Mouse (Mus musculus) forebrain, embryonic 13.5 days (tissue): ENCODE data around the gene Hist1h2bk. TPM values are rescaled to one million over a fixed set of nuclear protein-coding genes. Genes with fewer than 3 reads are reported as not detected.
"Not testable (repeated sequence)": the region's sequence is repeated elsewhere in the genome, so short reads cannot be mapped to it uniquely, and the experiment has no call there.

Experiments used
- ATAC-seq: fragments of 200-750 bp; cut with Nextera tagmentation; 2 replicates; pipeline ENCODE4 v1.8.0; 2017
- H3K27ac ChIP-seq: fragments of 300-500 bp; sonication (generic); 2 replicates; pipeline ENCODE4 v1.5.1; 2015; ENCODE audit warnings: inconsistent platforms, mild to moderate bottlenecking, moderate library complexity
- H3K27me3 ChIP-seq: fragments of 300-500 bp; sonication (generic); 2 replicates; pipeline ENCODE4 v1.6.1; 2015; ENCODE audit warnings: mild to moderate bottlenecking, inconsistent platforms
- H3K36me3 ChIP-seq: fragments of 300-500 bp; sonication (generic); 2 replicates; pipeline ENCODE4 v1.6.1; 2015; ENCODE audit warnings: mild to moderate bottlenecking, inconsistent platforms; ENCODE audit not compliant: poor library complexity, severe bottlenecking
- H3K4me1 ChIP-seq: fragments of 300-500 bp; sonication (generic); 2 replicates; pipeline ENCODE4 v1.6.1; 2015; ENCODE audit warnings: inconsistent platforms
- H3K4me2 ChIP-seq: fragments of 300-500 bp; sonication (generic); 2 replicates; pipeline ENCODE4 v1.6.1; 2015; ENCODE audit warnings: inconsistent platforms, mild to moderate bottlenecking, moderate library complexity
- H3K4me3 ChIP-seq: fragments of 300-500 bp; sonication (generic); 2 replicates; pipeline ENCODE4 v1.5.1; 2015; ENCODE audit warnings: mild to moderate bottlenecking, inconsistent platforms
- H3K9ac ChIP-seq: fragments of 300-500 bp; sonication (generic); 2 replicates; pipeline ENCODE4 v1.6.1; 2015; ENCODE audit warnings: mild to moderate bottlenecking, inconsistent platforms
- H3K9me3 ChIP-seq: fragments of 300-500 bp; sonication (generic); replicated peaks from 2 replicates; pipeline ENCODE4 v1.6.1; 2016; ENCODE audit warnings: inconsistent platforms
- WGBS: fragments of 180-500 bp; shearing (Covaris S2); methylation state at CpG from one replicate; pipeline ENCODE4 v1.1.7; 2015; 5-methylcytosine and 5-hydroxymethylcytosine counted together
- polyA plus RNA-seq: library from polyadenylated mRNA; unstranded; fragments of >200 nt; fragmentation: Nextera tagmentation; extraction: Ambion mirVana; gene quantifications from 2 replicates; pipeline ENCODE4 v1.2.1, GENCODE M21; 2015

The Hist1h2bk gene
- polyA plus RNA-seq, 1 experiment from 2014 or later = 7.5 TPM

DNA sequence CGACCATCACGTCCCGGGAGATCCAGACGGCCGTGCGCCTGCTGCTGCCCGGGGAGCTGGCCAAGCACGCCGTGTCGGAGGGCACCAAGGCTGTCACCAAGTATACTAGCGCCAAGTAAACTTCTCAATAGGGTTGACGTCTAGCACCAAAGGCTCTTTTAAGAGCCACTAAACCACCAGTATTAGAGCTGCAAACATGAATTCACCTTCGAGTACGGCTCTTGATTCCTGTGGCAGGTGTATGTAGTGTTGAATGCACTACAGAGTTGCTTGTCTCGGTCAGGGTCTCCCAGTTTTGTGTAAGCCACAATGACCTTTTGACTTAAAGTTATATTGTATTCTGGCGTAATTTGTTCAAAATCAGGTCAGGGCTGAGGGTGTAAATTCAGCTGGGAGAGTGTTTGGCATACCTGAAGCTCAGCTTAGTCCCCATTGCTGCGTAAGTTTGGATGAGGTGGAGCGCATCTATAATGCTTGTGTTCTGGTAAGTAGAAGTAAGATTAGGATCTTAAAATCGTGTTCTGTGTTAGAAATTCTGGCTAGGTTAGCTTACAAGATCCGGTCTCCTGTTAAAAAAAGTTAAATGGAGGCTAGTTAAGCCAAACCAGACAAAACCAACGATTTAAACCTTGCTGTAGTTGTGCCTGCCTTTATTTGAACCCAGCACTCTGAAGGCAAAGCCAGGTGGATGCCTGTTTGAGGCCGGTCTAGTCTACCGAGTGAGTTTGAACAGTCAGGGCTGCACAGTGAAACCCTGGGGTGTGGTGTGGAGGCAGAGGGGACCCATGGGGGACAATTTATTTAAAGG is 683 bp downstream of the Hist1h2bk start:
- Histone ChIP-seq H3K4me1 (peaks cover 31% of the 10 kb centered on the region), H3K36me3 (no peaks in the 10 kb centered on the region), H3K9me3 (no peaks in the 10 kb centered on the region), H3K4me3 (peak overlapping the region; percentile 44), H3K9ac (peak overlapping the region; percentile 71), H3K4me2 (peak overlapping the region; percentile 79), H3K27me3 (no peaks in the 10 kb centered on the region), H3K27ac (peak overlapping the region; percentile 89)
- WGBS = 2% methylated on average over 20 of the region's 23 CpGs
- peak; percentile 9; the same call in 1 of the 2 replicates for ATAC-seq

DNA sequence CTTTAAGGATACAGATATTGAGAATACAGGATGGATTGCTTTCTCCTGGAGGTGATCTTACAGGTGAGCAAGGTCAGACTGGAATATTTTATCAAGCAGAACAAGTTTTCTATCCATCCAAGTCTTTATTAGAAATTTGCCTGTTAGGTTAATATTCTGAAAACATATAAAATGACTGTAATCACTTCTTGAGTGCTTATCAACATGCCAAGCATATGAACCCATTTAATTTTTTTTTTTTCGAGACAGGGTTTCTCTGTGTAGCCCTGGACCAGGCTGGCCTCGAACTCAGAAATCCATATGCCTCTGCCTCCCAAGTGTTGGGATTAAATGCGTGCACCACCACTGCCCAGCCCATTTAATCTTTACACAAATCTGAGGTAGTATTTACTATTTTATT is 1.3 kb downstream of the Hist1h2bk start:
- H3K27me3 ChIP-seq = no peaks in the 10 kb centered on the region
- no peak for ATAC-seq
- WGBS = 58% methylated on average over 3 of the region's 3 CpGs
- peak overlapping the region; percentile 71 for H3K9ac ChIP-seq
- H3K36me3 ChIP-seq = no peaks in the 10 kb centered on the region
- peak overlapping the region; percentile 44 for H3K4me3 ChIP-seq
- no peaks in the 10 kb centered on the region for H3K9me3 ChIP-seq
- peaks cover 37% of the 10 kb centered on the region for H3K4me1 ChIP-seq
- H3K4me2 ChIP-seq = peak overlapping the region; percentile 79
- H3K27ac ChIP-seq = peak overlapping the region; percentile 89

DNA sequence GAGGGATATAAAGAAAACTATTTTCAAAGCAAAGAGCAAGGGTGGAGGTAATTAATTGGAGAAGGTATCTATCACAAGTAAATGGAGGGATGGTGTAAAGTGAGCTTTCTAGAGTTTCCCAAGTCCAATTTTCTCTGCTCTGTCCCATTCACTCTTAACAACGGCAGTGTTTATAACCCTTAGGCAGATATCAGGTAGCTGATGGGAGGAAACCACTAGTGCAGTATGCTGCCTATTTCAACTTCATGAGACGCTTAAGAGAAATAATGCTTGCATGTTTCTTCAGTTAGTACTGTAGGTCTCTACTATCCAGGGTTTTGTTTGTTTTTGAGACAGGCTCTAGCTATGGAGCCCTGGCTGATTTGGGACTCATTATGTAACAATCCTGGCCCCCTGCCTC is 1.7 kb downstream of the Hist1h2bk start:
- Histone ChIP-seq H3K4me1 (peaks cover 40% of the 10 kb centered on the region), H3K4me3 (no peak overlapping the region), H3K9me3 (no peaks in the 10 kb centered on the region), H3K9ac (no peak overlapping the region), H3K4me2 (no peak overlapping the region), H3K27ac (peak overlapping the region; percentile 89), H3K27me3 (no peaks in the 10 kb centered on the region), H3K36me3 (no peaks in the 10 kb centered on the region)
- no peak for ATAC-seq
- 81% methylated on average over 2 of the region's 2 CpGs for WGBS

DNA sequence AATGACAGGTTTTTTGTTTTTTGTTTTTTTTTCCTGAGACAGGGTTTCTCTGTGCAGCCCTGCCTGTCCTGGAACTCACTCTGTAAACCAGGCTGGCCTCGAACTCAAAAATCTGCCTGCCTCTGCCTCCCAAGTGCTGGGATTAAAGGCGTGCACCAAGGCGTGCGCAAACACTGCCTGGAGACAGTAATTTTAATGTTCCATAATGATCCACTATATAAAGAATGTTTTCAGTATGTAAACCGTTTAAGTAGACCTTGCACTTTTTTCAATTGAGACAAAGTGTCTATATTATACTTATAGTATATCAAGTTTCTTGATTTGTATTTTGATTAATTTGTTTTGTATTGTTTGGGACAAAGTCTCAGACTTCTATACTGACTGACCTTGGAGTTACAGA is 3.7 kb downstream of the Hist1h2bk start:
- 62% methylated on average over 5 of the region's 5 CpGs for WGBS
- Histone ChIP-seq H3K4me1 (peaks cover 41% of the 10 kb centered on the region), H3K9ac (no peak overlapping the region), H3K4me3 (no peak overlapping the region), H3K4me2 (no peak overlapping the region), H3K9me3 (no peaks in the 10 kb centered on the region), H3K27me3 (no peaks in the 10 kb centered on the region), H3K27ac (peak overlapping the region; percentile 97; the same call in 1 of the 2 replicates), H3K36me3 (no peaks in the 10 kb centered on the region)
- ATAC-seq = no peak

DNA sequence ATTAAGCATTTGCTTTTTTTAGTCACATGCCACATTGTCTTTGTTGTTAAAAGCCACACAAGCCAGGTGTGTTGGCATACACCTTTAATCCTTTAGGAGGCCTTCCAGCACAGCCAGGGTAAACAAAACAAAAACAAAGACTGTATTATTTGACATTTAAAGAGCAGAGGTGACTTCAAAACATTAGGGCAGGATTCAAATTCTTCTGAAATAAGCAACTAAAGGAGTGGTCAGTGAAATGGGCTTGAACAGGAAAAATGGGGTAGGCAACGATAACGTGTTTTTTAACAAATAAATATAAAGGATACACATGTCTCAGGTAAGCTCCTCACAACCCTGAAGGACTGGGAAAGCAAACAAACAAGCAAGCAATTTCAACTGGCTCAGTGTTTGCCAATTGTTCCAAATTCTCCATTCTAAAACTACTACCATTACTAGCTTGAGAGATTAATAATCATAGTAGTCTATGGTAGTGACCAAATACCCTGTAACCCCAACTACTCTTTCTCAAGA is 4.3 kb downstream of the Hist1h2bk start:
- Histone ChIP-seq H3K4me1 (peaks cover 37% of the 10 kb centered on the region), H3K9me3 (no peaks in the 10 kb centered on the region), H3K4me3 (peak overlapping the region; percentile 51), H3K36me3 (no peaks in the 10 kb centered on the region), H3K4me2 (peak overlapping the region; percentile 82), H3K27ac (peak overlapping the region; percentile 97), H3K9ac (peak overlapping the region; percentile 71), H3K27me3 (no peaks in the 10 kb centered on the region)
- no peak for ATAC-seq
- 8% methylated on average over 2 of the region's 2 CpGs for WGBS

DNA sequence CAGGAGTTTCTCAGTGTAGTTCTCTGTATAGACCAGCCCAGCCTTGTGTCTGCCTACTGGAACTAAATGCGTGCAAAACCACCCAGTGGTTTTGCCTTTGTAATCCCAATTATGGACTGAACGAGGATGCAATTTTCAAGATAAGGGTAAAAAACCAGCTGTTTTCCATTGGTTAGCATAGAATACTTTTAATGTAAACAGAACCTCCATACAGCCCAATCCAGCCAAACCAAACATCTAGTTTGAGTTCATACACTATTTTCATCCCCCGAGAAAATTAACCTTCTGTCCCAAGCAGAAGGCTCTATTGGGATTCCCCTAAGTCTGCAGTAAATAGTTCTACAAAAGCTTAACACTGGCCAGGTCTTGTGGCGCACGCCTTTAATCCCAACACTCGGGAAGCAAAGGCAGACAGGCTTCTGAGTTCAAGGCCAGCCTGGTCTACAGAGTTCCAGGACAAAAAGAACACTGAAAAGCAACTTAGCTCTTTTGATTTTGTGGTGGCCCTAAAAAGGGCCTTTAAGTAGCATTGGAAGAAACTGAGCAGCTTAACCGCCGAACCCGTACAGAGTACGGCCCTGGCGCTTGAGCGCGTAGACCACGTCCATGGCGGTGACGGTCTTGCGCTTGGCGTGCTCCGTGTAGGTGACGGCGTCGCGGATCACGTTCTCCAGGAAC is 4.9 kb downstream of the Hist1h2bk start:
- WGBS = 0% methylated on average over 19 of the region's 24 CpGs
- no peaks in the 10 kb centered on the region for H3K27me3 ChIP-seq

DNA sequence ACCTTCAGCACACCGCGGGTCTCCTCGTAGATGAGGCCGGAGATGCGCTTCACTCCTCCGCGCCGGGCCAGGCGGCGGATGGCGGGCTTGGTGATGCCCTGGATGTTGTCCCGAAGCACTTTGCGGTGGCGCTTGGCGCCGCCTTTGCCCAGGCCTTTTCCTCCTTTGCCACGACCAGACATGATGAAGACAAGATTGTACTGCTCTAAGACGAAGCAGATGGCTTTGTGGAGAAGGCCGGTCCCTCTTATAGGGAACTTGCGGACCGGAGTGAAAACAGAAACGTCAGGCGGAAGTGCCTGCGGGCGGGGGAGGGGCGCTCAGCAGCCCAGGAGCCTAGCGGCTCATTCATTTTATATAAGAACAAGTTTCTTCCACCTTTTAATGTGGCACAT is 5.5 kb downstream of the Hist1h2bk start, which contains the start of gene Hist1h4i:
TSS of gene Hist1h4i (minus strand) at position 221 of the 395 bp plus-strand sequence.
- not testable (repeated sequence) for H3K9me3 ChIP-seq, H3K36me3 ChIP-seq, H3K27me3 ChIP-seq
- Histone ChIP-seq H3K27ac (peak within 1 kb of the TSS; percentile 97), H3K4me3 (peak within 1 kb of the TSS; percentile 51), H3K4me1 (peaks cover 36% of the 10 kb centered on the region), H3K9ac (peak within 1 kb of the TSS; percentile 71), H3K4me2 (peak within 1 kb of the TSS; percentile 82)
- ATAC-seq = peak; percentile 66
- WGBS = under 1% methylated on average over 27 of the region's 27 CpGs

More for the DNA sequence above, 4.9 kb downstream of the Hist1h2bk start:
- Histone ChIP-seq H3K4me2 (peak overlapping the region; percentile 82), H3K9me3 (no peaks in the 10 kb centered on the region), H3K9ac (peak overlapping the region; percentile 71), H3K27ac (peak overlapping the region; percentile 97), H3K4me3 (peak overlapping the region; percentile 51), H3K4me1 (peaks cover 37% of the 10 kb centered on the region), H3K36me3 (no peaks in the 10 kb centered on the region)
- ATAC-seq = peak; percentile 19

DNA sequence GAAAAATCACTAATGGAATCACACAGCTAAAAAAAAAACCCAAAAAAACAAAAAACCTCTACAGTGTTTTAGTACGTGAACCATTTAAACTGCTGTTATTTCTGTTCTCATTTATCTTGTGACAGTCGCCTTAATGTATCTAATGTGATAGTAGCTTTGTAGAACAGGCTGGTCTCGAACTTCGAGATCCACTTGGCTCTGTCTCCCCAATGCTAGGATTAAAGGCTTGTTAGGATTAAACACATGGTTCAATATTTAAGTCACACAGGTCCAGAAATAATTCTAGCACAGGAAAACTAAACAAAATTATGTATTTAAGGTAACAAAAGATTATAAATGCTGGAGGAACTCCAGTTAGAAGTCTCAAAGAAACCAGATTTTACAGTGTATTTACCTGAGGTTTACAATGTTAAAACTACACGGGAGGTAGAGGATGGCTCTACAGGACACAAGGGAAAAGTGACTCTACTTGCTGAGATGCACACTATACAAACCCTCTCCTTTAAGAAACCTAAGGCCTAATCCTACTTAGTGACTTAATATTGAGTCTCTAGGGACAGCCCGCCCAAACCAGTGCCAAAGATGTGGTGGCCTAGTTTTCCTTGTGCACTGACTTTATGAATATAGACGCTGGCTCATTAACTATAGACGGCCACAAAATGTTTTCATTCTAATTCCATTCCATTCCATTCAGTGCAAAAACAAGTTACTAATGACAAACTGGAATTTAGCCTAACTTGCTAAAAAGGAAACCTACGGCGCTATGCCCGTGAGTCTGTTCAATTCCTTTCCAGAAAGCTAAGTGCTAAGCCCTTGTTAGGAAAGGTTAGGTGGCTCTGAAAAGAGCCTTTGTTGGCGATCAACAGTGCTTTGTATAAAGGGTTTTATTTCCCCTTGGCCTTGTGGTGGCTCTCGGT is 6.2 kb downstream of the Hist1h2bk start:
- Histone ChIP-seq H3K9ac (peak overlapping the region; percentile 70), H3K4me1 (peaks cover 28% of the 10 kb centered on the region), H3K4me3 (peak overlapping the region; percentile 51), H3K27ac (peak overlapping the region; percentile 97), H3K4me2 (peak overlapping the region; percentile 82), H3K27me3 (no peaks in the 10 kb centered on the region), H3K36me3 (no peaks in the 10 kb centered on the region), H3K9me3 (no peaks in the 10 kb centered on the region)
- ATAC-seq = no peak
- 1% methylated on average over 13 of the region's 13 CpGs for WGBS

DNA sequence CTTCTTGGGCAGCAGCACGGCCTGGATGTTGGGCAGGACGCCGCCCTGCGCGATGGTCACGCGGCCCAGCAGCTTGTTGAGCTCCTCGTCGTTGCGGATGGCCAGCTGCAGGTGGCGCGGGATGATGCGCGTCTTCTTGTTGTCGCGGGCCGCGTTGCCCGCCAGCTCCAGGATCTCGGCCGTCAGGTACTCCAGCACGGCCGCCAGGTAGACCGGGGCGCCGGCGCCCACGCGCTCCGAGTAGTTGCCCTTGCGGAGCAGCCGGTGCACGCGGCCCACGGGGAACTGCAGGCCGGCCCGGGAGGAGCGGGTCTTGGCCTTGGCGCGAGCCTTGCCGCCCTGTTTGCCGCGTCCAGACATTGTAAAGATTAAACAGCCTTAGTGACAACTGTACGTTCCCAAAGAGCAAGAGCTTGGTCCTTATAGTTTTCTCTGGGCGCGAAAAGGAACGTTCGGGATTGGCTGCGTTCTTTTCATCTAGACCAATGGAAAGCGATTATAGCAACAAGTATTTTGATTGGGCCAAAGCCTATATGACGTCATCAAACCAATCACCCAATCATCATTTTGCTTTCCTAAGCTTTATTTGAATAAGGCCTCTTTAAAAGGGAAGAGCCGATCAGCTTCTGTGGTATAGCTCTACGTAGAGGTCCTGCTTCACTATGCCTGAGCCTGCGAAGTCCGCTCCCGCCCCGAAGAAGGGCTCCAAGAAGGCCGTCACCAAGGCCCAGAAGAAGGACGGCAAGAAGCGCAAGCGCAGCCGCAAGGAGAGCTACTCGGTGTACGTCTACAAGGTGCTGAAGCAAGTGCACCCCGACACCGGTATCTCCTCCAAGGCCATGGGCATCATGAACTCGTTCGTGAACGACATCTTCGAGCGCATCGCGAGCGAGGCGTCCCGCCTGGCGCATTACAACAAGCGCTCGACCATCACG is 7.2 kb downstream of the Hist1h2bk start, which contains the start of the genes Hist1h2ag and Hist1h2bj:
TSS of gene Hist1h2ag (minus strand) at position 377 of the 935 bp plus-strand sequence.
TSS of gene Hist1h2bj (plus strand) at position 647 of the 935 bp plus-strand sequence.
- Histone ChIP-seq H3K4me2 (peak within 1 kb of the TSS; percentile 82), H3K4me1 (peaks cover 27% of the 10 kb centered on the region), H3K9ac (peak within 1 kb of the TSS; percentile 71), H3K4me3 (peak within 1 kb of the TSS; percentile 51), H3K27ac (peak within 1 kb of the TSS; percentile 97)
- under 1% methylated on average over 48 of the region's 80 CpGs for WGBS
- peak; percentile 94 for ATAC-seq
- not testable (repeated sequence) for H3K9me3 ChIP-seq, H3K27me3 ChIP-seq, H3K36me3 ChIP-seq

DNA sequence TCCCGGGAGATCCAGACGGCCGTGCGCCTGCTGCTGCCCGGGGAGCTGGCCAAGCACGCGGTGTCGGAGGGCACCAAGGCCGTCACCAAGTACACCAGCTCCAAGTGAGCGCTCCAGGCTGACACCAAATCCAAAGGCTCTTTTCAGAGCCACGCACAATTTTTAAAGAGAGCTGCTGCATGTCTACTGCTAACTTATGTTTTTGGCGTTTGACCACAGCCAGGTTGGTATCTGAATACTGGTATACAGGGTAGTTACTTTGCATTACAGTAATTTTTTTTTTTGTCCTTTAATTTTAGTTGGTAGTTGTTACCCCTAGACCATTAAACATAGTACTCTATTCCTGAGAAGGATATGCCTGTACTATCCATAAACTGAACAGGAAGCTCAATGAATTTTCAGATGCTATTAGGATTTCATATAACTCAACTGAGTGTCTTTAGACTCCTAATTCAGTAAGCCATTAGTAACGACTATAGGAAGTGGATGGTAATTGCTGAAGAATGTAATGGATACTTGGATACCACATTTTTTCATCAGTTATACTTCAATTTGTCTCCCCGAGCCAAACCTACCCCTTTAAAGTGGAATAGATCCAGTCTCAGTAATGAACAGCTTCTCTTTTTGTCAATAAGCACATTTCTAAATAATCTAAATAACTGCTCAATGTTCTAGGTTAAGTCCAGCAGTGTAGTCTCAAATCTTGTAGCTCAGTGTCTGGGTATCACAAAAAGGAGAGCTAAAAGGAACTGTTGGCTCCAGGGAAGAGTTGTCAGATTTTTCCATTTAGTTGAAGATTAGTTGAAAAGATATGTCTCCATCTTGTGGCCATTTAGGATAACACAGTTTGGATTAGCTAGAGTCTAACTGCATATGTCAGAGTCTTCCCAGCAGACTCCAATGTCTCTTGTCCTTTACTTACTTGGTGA is 8.1 kb downstream of the Hist1h2bk start:
- Histone ChIP-seq H3K27ac (peak overlapping the region; percentile 88), H3K9ac (peak overlapping the region; percentile 71), H3K36me3 (no peaks in the 10 kb centered on the region), H3K27me3 (no peaks in the 10 kb centered on the region), H3K9me3 (no peaks in the 10 kb centered on the region), H3K4me1 (peaks cover 27% of the 10 kb centered on the region), H3K4me2 (peak overlapping the region; percentile 65), H3K4me3 (peak overlapping the region; percentile 43)
- peak; percentile 16 for ATAC-seq
- under 1% methylated on average over 9 of the region's 14 CpGs for WGBS
